Mouse (Mus musculus): ENCODE data around the gene Tgfbr3. TPM values are rescaled to one million over a fixed set of nuclear protein-coding genes. Genes with fewer than 3 reads are reported as not detected.
"Not testable (repeated sequence)": the region's sequence is repeated elsewhere in the genome, so short reads cannot be mapped to it uniquely, and the experiment has no call there.

Gene Tgfbr3
- total RNA-seq, 2 experiments from 2014 or later = 13.3 to 16.3 TPM

DNA sequence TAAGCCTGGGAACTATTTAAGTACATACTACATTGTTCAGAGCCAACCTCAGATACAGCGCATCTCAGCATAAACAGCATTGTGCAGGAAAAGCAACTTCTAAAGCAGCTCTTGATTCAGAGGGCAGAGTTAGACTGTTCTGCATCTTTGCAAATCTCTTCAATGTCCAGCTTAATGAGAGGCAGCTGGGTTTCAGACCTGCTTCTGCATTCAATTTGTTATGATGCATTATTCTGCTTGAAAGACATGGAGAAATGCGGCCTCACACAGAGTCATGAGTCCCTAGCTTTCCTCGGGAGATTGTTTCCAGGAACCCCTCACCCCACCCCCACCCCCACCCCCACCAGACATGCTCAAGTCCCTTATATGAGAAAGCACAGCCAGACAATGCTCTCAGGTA lies 41.6 kb downstream of the Tgfbr3 start:
- DNase-seq (ENCODE audit: extremely low spot score in 1 of 2, low spot score in 1 of 2) = no peak

DNA sequence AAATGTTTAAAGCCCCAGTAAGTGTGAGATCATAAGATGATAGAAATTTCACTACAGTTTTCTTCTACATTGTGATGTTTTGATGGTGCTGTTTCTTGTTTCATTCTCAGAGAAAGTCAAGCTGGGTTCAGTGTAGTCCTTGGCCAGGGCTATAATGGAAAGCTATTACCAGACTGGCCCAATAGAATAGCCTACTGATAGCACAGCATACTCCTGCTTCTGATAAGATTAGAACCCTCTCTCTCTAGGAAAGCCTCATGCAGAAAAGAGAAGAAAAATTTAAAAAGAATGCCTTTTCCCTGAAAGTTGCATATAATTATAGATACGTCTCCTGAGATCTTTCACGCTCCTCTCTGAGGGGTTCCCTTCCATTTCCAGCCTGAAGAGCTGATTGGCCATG lies 46.0 kb downstream of the Tgfbr3 start:
- DNase-seq (ENCODE audit: extremely low spot score in 1 of 2, low spot score in 1 of 2) = no peak

- DNase-seq (ENCODE audit: extremely low spot score in 1 of 2, low spot score in 1 of 2) = no peak
Measured at GRCm38 (mm10) chr5:107242993-107243392, 46.4 kb downstream of the Tgfbr3 start.

DNA sequence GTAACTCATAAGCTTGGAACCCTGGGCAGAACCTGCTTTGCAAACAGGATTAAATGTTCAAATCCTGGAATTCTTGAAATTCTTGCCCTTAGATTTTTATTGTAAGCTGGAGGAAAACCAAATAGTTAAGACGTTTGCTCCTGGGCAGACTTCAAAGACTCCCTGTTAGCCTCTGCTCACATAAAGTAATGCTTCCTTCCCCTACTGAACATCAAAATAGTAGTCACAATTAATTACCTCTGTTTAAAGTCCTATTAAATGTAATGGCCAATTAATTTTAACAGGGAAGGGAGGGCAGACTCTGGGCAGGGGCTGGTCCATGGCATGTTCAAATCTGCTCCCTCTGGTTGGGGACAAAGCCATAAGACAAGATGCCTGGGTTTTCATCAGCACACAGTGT lies 49.2 kb downstream of the Tgfbr3 start:
- no peak for DNase-seq (ENCODE audit: extremely low spot score in 1 of 2, low spot score in 1 of 2)

GRCm38 (mm10) chr5:107237971-107238426 lies 51.4 kb downstream of the Tgfbr3 start:
- no peak for DNase-seq (ENCODE audit: extremely low spot score in 1 of 2, low spot score in 1 of 2)

DNA sequence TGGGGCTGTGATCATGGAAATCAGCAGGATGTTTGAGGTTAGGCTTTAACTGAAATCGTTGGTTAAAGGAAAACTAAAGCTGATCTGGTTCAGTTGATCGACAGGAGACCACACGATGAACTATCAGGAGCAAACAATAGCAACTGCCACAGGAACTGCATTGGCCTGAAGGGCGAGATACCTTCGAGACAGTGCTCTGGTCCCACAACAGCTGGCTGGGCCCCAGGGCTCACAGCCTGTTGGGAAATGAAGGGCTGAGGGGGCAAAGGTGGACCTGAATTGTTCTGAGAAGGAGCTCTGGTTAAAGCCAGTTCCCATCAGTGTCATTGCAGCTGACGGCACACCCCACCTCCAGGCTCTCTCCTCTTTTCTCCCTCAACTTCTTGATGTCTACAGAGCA lies 52.5 kb downstream of the Tgfbr3 start:
- no peak for DNase-seq (ENCODE audit: extremely low spot score in 1 of 2, low spot score in 1 of 2)

DNA sequence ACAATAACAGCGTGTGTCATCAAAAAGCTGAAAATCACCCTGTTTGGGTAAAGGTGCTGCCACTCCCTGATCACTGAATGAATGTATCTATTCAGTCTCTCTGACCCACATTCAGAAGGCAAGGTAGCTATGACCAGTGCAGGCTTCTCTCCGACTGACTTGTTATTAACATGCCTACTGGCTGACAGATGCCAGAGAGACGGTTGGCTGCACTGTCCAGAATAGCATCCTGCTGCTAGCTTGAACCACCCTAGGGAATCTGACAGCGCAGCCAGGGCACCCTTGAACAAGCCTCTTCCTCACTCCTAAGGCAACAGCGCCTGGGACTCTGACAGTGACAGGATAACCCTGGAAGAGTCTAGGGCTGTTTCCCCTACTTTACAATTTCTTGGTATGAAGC lies 53.4 kb downstream of the Tgfbr3 start:
- no peak for DNase-seq (ENCODE audit: extremely low spot score in 1 of 2, low spot score in 1 of 2)

- no peak for DNase-seq (ENCODE audit: extremely low spot score in 1 of 2, low spot score in 1 of 2)
Measured at GRCm38 (mm10) chr5:107233366-107234354, 55.8 kb downstream of the Tgfbr3 start.

- DNase-seq (ENCODE audit: extremely low spot score in 1 of 2, low spot score in 1 of 2) = no peak
Measured at GRCm38 (mm10) chr5:107230189-107230588, 59.2 kb downstream of the Tgfbr3 start.

GRCm38 (mm10) chr5:107229037-107229436 lies 60.4 kb downstream of the Tgfbr3 start:
- no peak for DNase-seq (ENCODE audit: extremely low spot score in 1 of 2, low spot score in 1 of 2)

DNA sequence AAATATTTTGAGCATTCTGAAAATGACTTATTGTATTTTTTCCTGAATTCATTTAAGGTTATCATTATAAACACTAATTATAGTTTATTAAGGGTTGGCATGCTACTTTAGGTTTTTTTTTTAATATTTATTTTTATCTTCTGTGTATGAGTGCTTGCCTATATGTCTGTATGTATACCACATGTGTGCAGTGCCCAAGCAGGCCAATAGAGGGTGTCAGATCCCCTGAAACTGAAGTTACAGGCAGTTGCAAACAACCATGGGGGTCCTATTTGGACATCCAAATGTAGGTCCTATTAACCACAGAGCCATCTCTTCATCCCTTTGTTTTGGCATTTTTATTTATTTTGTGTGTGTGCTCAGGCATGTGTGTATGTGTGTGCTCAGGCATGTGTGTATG lies 61.8 kb downstream of the Tgfbr3 start:
- no peak for DNase-seq (ENCODE audit: extremely low spot score in 1 of 2, low spot score in 1 of 2)

DNA sequence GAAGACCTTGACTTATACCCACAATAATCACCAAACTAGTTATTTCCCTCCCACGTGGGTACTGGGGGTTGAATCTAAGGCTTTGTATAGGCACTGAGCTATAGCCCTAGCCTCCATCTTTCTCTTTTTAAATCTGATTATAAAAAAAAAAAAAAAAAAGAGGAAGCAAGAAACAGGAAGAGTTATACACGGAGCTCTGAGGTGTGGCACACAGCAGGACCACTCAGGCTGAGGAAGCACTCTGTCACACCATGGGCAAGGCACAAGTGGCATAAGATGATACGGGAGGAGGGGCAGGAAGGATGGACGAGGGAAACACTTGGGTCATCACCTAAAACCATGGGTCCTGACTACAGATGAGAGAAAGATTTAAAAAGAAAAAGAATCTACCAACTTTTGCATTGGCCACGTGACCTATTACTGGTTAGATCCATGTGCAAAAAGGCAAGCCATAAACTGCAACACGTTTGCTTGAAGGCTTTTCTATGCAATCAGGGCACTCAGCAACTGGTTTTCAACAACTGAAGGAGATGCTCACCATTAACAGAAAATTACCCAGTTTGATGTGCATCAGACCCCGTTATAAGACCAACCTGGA lies 64.5 kb downstream of the Tgfbr3 start:
- DNase-seq (ENCODE audit: extremely low spot score in 1 of 2, low spot score in 1 of 2) = no peak

- no peak for DNase-seq (ENCODE audit: extremely low spot score in 1 of 2, low spot score in 1 of 2)
Measured at GRCm38 (mm10) chr5:107224151-107224550, 65.3 kb downstream of the Tgfbr3 start.

DNA sequence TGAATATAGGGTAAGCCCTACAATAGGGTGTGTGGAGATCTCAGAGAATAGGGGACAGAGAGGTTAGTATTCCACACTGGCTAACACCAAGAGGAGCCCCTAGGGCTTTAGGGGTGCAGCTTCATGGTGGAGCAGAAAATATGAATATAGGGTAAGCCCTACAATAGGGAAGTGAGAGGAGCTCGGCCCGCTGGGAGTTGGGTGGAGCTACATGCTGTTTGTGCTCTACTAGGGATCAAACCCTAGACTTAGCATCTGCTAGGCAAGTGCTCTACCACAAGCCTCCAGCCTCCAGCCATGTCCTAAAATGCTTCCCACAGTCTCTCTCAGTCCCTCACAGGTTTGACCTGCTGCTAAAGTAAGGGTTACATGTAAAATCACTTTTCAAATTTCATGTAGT lies 65.9 kb downstream of the Tgfbr3 start:
- DNase-seq (ENCODE audit: extremely low spot score in 1 of 2, low spot score in 1 of 2) = not testable (repeated sequence)

- no peak for DNase-seq (ENCODE audit: extremely low spot score in 1 of 2, low spot score in 1 of 2)
Measured at GRCm38 (mm10) chr5:107223029-107223428, 66.4 kb downstream of the Tgfbr3 start.

GRCm38 (mm10) chr5:107222670-107223005 lies 66.8 kb downstream of the Tgfbr3 start:
- DNase-seq (ENCODE audit: extremely low spot score in 1 of 2, low spot score in 1 of 2) = no peak

DNA sequence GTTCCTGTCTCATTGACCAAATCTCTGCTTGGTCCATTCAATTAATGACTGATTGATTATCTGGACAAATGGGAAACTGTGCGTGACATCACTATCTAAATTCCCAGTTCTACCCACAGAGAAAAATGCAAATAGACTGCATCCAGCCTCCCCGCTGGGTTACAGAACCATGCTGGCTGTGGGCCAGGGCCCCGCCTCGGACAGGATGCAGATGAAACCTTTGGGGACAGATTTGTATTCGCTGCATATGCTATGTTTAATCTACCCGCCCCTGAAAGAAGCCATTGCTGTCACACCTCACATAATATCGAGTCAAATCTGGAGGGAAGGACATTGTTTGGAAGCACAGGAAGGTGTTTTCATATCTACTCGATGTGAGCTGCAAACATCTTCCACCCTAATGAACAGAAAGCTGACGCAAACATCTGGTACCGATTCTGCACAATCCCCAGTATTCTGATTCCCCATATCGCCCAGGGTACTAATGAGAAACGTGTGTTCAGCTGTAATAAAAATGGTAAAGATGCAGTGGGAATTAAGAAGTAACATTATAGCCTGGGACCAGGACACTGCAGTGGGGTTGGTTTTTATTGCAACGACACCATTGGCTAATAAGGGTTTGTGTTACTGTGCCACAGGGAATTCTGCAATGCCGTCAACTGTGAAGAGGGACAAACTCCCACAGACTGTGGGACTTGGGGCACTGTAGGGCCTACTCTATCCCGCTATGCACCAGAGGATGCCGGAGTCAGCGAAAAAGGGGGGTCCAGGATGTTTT lies 67.3 kb downstream of the Tgfbr3 start:
- DNase-seq (ENCODE audit: extremely low spot score in 1 of 2, low spot score in 1 of 2) = no peak

GRCm38 (mm10) chr5:107220936-107221335 lies 68.5 kb downstream of the Tgfbr3 start:
- DNase-seq (ENCODE audit: extremely low spot score in 1 of 2, low spot score in 1 of 2) = no peak

GRCm38 (mm10) chr5:107219883-107220282 lies 69.5 kb downstream of the Tgfbr3 start:
- DNase-seq (ENCODE audit: extremely low spot score in 1 of 2, low spot score in 1 of 2) = no peak

- no peak for DNase-seq (ENCODE audit: extremely low spot score in 1 of 2, low spot score in 1 of 2)
Measured at GRCm38 (mm10) chr5:107219318-107219717, 70.1 kb downstream of the Tgfbr3 start.

DNA sequence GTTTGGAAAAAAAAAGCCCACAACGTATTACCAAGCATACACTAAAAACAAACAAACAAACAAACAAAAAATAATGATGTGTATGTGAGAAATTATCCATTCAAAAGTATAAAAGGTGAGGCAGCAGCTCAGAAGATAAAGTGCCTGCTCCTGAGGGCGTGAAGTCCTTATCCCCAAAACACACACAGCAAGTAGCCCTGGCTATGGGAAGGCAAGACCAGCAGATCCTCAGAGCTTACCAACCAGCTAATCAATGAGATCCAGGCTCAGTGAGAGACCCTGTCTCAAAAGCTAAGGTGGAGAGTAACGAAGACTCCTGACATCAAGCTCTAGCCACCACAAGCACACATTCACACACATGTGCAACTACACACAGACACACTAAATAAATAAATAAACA lies 70.8 kb downstream of the Tgfbr3 start:
- DNase-seq (ENCODE audit: extremely low spot score in 1 of 2, low spot score in 1 of 2) = no peak

All from layer of hippocampus, postnatal 25 days (tissue).